ENCODE assay signal across 8 mouse cellular contexts in the genomic region with DNA sequence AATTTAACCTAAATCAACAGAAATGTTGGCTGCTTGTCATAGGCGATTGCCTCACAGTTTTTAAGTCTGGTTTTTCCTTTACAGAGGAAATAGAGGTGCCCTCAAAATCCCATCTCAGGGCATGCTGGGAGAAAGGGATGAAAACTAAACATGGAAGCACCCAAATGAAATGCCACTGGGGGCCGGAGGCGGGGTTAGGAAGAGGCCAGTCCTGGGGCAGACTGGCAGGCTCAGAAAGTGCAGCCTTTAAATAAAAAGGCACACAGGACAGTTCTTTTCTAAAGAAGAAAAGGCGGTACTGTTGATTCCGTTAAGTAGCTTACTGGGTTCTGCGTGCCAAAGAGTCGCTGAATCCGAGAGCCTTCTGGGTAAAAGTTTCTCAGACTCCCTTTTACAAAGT.
DNase-seq lines count a peak whose midpoint lies in the region; ATAC-seq and TF ChIP-seq lines count a peak whose summit lies in the region.

No protein-coding gene starts in this region.

- no peak for TF ChIP-seq POLR2A in cortical plate, adult 2 months (IDR thresholded peaks at IDR 0.05; ENCODE audit: extremely low read depth, insufficient read depth, low read length)

- 8% methylated on average over 8 of the region's 8 CpGs for WGBS in kidney, embryonic 16.5 days

- H3K9ac ChIP-seq in kidney, embryonic 16.5 days (replicated peaks; ENCODE audit: low read length) = peak overlapping the region; percentile 23; the same call in 1 of the 2 replicates

- ATAC-seq in kidney, embryonic 16.5 days (ENCODE audit: low FRiP score, low TSS enrichment) = peak; percentile 32

- TF ChIP-seq CTCF in cortical plate, adult 2 months (IDR thresholded peaks at IDR 0.05; ENCODE audit: extremely low read depth, insufficient read depth, low read length) = no peak

- peak overlapping the region; percentile 76 for H3K4me3 ChIP-seq in kidney, embryonic 16.5 days (ENCODE audit: low read length)
- H3K4me3 ChIP-seq in cortical plate, adult 2 months (ENCODE audit: insufficient read depth, low read length) = peak overlapping the region; percentile 48; the same call in 1 of the 2 replicates

- H3K4me2 ChIP-seq in kidney, embryonic 16.5 days (replicated peaks; ENCODE audit: low read depth, low read length) = peak overlapping the region; percentile 73

- H3K4me1 ChIP-seq in kidney, embryonic 16.5 days (ENCODE audit: insufficient read depth, low read length) = peaks cover 5% of the 10 kb centered on the region; the same call in 1 of the 2 replicates
- no peaks in the 10 kb centered on the region for H3K4me1 ChIP-seq in cortical plate, adult 2 months (ENCODE audit: control insufficient read depth, insufficient read depth, low read length)

- DNase-seq in kidney, adult 9 months = no peak
- DNase-seq in heart, postnatal 4 days = peak; percentile 35
- peak; percentile 34 to 57 for DNase-seq in lung, postnatal 4 days
- no peak for DNase-seq in Muller cell, postnatal 12 days (ENCODE audit: inconsistent ontology term)
- DNase-seq in frontal cortex, postnatal 14 days (ENCODE audit: low spot score in 2 of 2) = no peak
- no peak for DNase-seq in frontal cortex, adult 2 months (ENCODE audit: extremely low spot score in 1 of 2, low spot score in 1 of 2)

- peak overlapping the region; percentile 91; the same call in 1 of the 2 replicates for H3K27ac ChIP-seq in kidney, embryonic 16.5 days (ENCODE audit: low read length)
- H3K27ac ChIP-seq in cortical plate, adult 2 months (ENCODE audit: insufficient read depth, low read length) = no peak overlapping the region

- H3K9me3 ChIP-seq in kidney, embryonic 16.5 days (ENCODE audit: low read length) = no peaks in the 10 kb centered on the region

- H3K27me3 ChIP-seq in kidney, embryonic 16.5 days (ENCODE audit: insufficient read depth, low read length) = no peaks in the 10 kb centered on the region

- H3K36me3 ChIP-seq in kidney, embryonic 16.5 days (ENCODE audit: insufficient read depth, low read length) = no peaks in the 10 kb centered on the region

Comparison
In these comparisons a context has a peak if more than half of its experiments do, and no peak if none do; other contexts are left out.
1. DNase-seq: peak in heart, postnatal 4 days (single experiment) and lung, postnatal 4 days (2 of 2); none in kidney, adult 9 months (single experiment), Muller cell, postnatal 12 days (single experiment), frontal cortex, postnatal 14 days (0 of 2) and frontal cortex, adult 2 months (0 of 2).